Mouse (Mus musculus) thymus, postnatal 25 days (tissue): ENCODE results near the gene Car6.
A peak's percentile ranks its signal among the peaks of the same experiment; 100 is the strongest.

Source experiments
- DNase-seq: peaks from one replicate; pipeline ENCODE4 v3.0.0; 2022

The Car6 gene

GRCm38 (mm10) chr4:150201232-150201631, at the start of gene Car6:
Gene Car6, minus strand, starts transcription at chr4:150201332.
- DNase-seq: no peak

GRCm38 (mm10) chr4:150249731-150250270, 48.7 kb upstream of the Car6 start:
- no peak for DNase-seq

GRCm38 (mm10) chr4:150248917-150249316, 47.8 kb upstream of the Car6 start:
- DNase-seq: no peak

GRCm38 (mm10) chr4:150248009-150248408, 46.9 kb upstream of the Car6 start:
- DNase-seq: peak; percentile 65

DNA sequence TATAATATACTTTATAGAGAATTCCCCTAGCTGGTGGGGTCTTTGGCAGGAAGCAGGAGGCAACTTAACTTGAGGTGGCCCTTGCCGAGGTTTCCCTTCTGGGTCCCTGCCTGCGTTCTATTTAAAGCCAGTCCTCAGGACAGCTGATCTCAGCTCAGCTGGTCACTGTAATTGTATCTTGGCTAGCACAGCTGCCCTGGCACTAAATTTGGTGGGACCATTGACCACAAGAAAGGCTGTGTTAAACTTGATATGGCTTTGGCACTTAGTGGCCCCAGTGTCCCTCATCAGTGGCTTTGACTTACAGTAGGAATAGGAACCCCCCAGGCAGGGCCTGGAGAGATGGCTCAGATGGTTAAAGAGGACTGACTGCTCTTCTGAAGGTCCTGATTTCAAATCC, 44.7 kb upstream of the Car6 start:
- DNase-seq: no peak

GRCm38 (mm10) chr4:150242745-150243144, 41.6 kb upstream of the Car6 start:
- DNase-seq: no peak

- no peak for DNase-seq
Measured at GRCm38 (mm10) chr4:150241708-150242107, 40.6 kb upstream of the Car6 start.

DNA sequence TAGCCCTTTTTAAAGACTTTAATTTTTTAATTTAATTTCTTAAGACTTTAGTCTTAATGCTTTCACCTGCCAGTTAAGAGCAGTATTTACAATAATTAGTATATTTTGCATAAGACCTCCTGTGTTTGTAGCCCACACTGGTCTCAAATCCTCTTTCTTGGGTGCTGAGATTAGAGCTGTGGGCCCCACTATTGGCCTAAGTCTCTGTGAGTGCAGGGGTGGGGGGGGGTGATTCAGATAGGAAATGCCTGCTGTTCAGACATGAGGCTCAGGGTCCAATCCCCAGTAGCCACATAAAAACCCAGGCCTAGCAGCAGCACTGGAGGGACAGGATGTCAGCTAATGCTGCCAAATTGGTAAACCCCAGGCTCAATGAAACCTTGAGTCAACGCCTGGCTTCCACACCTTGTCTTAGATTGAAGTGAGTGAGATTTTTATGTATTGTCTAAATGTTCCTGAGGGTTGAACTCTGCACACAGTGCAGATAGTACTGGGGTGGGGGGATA, 39.3 kb upstream of the Car6 start:
- DNase-seq: no peak

DNA sequence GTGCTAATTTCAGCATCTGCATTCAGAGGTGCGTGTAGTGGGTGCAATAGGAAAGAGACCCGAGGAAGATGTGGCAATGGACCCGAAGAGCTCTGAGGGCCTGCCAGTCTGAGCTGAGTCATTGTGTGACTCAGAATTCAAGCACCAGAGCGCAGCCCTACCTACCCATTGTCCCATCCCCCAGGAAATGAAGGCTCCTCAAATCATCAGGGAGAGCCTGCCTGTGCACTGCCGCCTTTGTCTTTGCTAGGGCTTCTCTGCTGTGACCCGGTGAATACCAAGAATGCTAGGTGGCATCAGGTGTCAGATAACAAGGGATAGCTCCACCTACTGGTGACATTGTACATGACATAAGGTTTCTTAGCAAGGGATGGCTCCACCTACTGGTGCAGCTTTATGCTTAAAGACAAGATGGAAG, 38.8 kb upstream of the Car6 start:
- peak; percentile 84 for DNase-seq

DNA sequence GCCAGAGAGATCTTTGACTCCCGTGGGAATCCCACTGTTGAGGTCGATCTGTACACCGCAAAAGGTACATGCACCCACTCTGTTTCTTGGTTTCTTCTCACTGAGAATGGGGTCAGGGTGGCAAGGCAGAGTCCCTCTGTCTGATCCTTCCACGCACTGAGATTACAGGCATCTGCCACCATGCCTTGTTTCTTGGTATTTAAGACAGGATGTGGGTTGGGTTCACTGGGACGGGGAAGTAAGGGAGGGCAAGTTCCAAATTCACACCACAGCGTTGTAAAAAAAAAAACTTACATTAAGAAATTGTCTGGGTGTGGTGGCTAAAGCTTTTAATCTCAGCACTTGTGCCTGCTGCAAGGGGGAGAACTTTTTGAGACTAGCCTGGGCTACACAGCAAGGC, 38.4 kb upstream of the Car6 start:
- peak; percentile 39 for DNase-seq

DNA sequence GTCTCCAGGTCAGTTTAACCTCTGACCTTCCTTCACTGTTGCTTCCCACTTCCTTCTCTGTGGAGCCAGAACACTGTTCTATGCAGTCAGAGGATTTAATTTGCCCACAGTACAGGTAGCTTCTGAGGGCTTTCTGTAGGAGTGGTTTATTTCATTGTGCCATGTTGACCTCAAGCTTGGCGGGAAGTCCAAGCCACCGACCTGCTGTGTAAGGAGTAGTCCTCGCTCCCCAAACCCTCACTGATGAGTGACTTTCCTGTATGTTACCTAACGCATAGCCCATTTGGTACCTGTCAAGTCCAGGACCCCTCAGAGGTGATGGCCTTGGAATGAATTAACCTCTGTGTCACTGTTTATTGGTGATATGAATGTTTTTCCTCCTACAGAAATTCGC, 38.0 kb upstream of the Car6 start:
- no peak for DNase-seq

DNA sequence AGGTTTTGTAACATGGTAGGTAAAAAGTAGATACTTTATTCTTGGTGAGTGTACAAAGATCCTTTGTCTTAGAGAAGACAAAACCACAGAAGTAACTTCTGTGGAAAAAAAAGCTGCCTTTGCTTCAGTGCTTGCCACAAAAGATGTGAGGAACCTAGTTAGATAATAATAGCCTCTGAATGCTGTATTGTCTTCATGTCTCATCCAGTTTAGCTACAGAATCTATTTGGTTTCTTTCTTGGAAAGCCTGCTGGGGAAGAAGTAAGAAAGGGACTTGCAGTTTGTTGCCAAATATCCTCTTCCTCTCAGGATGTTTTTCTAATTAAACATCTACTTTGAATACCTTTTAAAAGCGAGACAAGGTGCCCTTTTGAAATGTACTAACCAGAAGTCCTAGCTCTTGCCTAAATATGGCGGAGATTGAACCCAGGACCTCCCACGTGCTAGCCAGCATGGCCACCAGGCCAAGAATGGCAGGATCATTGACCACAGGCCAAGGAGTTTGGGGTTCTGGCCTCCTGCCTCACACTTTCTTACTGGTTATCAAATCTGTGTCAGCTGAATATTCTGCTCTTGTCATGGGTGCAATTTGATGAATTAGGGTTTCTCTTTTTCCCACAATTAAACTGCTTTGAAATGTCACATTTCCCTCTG, 37.4 kb upstream of the Car6 start:
- DNase-seq: no peak

- peak; percentile 48 for DNase-seq
Measured at GRCm38 (mm10) chr4:150237636-150238361, 36.7 kb upstream of the Car6 start.

- peak; percentile 96 for DNase-seq
Measured at GRCm38 (mm10) chr4:150236521-150237481, 35.7 kb upstream of the Car6 start, which contains the start of gene Eno1. Gene Eno1, plus strand, starts transcription at chr4:150236721.

DNA sequence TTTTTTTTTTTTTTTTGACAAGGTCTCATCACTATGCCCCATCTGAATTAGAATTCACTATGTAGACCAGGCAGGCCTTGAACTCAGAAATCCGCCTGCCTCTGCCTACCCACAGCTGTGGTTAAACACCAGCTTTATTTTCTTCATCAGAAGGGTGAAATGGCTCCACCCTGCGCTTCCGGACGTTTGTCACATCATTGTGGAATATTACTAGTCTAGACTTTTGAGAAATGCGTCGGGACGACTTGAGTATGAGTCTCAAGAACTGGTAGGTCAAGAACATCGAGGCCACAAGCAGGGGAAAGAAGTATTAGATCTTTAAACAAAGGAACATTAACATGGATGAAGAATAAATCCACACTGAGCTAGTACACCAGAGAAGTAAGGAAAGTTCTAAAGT, 34.9 kb upstream of the Car6 start:
- DNase-seq: no peak

GRCm38 (mm10) chr4:150235585-150235984, 34.5 kb upstream of the Car6 start:
- DNase-seq: no peak

- DNase-seq: no peak
Measured at GRCm38 (mm10) chr4:150234599-150235327, 33.6 kb upstream of the Car6 start.

GRCm38 (mm10) chr4:150231871-150232270, 30.7 kb upstream of the Car6 start:
- DNase-seq: no peak

- no peak for DNase-seq
Measured at GRCm38 (mm10) chr4:150230460-150231407, 29.6 kb upstream of the Car6 start.

- no peak for DNase-seq
Measured at GRCm38 (mm10) chr4:150229747-150230390, 28.7 kb upstream of the Car6 start.
